Mouse (Mus musculus) megakaryocyte, embryonic 14.5 days (primary cell): Measurements from ENCODE around the gene Mast4.

ENCODE experiments used
- FLI1 ChIP-seq: IDR thresholded peaks from 2 replicates; pipeline ENCODE4 v1.6.1; 2012; ENCODE audit warnings: low read length, inconsistent platforms, mixed read lengths
- GATA1 ChIP-seq: IDR thresholded peaks from 3 replicates; pipeline ENCODE4 v1.6.1; 2012; ENCODE audit warnings: mixed read lengths, low read length, inconsistent platforms, borderline replicate concordance

GRCm38 (mm10) chr13:102762203-102762602 lies 572.1 kb downstream of the Mast4 start:
- TF ChIP-seq FLI1 (no peak), GATA1 (no peak)
